Mouse (Mus musculus) bone marrow, adult 2 months (tissue): ENCODE results near the gene Vmac.
A peak's percentile ranks its signal among the peaks of the same experiment; 100 is the strongest.

ENCODE experiments used
- CTCF ChIP-seq: fragments of 200-500 bp; IDR thresholded peaks from 2 replicates; pipeline ENCODE4 v1.5.1; 2011; ENCODE audit warnings: low read length, control low read depth; ENCODE audit not compliant: control insufficient read depth, insufficient read depth
- POLR2A ChIP-seq: fragments of 200-500 bp; IDR thresholded peaks from 2 replicates; pipeline ENCODE4 v1.6.1; 2011; ENCODE audit warnings: low read depth, mild to moderate bottlenecking, control low read depth, low read length, borderline replicate concordance; ENCODE audit not compliant: control insufficient read depth

GRCm38 (mm10) chr17:56761991-56762410 lies 44.2 kb upstream of the Vmac start:
- TF ChIP-seq CTCF = no peak
- TF ChIP-seq POLR2A = peak; percentile 33; the same call in 1 of the 2 replicates
